Mouse (Mus musculus) G1E (cell line): ENCODE data around the gene Slc38a6.

ENCODE experiments used
- CTCF ChIP-seq: IDR thresholded peaks from 2 replicates; pipeline ENCODE4 v1.5.1; 2012; ENCODE audit warnings: low read depth, low read length, inconsistent platforms, mixed read lengths
- TAL1 ChIP-seq: conservative IDR thresholded peaks from 2 replicates; pipeline ENCODE4 v1.6.1; 2012; ENCODE audit warnings: low read depth, low read length, inconsistent platforms, mixed read lengths

DNA sequence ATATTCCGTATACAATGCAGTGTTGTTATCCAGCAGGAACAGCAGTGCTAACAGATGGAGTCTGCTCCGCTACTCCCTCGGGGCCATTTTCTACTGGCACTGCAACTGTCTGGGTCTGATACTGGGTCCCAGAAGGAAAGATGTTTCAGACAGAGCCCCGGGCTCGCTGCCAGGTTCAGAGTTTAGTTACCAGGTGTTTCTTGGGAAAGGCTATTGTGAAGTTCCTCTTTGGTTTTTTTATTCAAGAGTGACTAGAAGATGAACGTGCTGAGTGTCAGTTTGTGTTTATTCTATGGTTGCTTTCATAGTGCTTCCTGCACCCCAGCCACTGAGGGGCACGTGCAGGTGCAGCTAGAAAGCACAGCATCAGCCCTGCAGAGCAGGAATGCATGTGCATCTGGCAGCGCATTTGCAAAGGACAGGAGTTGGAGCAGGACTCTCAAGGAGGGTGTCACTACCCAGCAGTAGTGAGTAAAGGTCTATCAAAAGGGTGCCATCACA, 47.5 kb downstream of the Slc38a6 start:
- TF ChIP-seq TAL1 = no peak
- no peak for TF ChIP-seq CTCF
